Mouse (Mus musculus) CH12.LX (cell line): ENCODE results near the gene Gm2174. TPM values are rescaled to one million over a fixed set of nuclear protein-coding genes. Genes with fewer than 3 reads are reported as not detected.

Experiments
- DNase-seq: peaks from one replicate; pipeline ENCODE4 v3.0.0-alpha.2; 2013; ENCODE audit errors: extremely low read depth
- H3K27ac ChIP-seq: 2 replicates; pipeline ENCODE4 v1.5.1; 2012; ENCODE audit warnings: low read depth, mild to moderate bottlenecking, control low read depth, moderate library complexity; ENCODE audit not compliant: insufficient read depth
- H3K27me3 ChIP-seq: replicated peaks from 2 replicates; pipeline ENCODE3; 2012; ENCODE audit warnings: inconsistent platforms
- H3K36me3 ChIP-seq, 2 experiments: replicated peaks in 1 of 2; 2 replicates each; pipeline versions ENCODE3 to v1.6.1; 2012; ENCODE audit warnings: inconsistent platforms in 1 of 2, low read length in 1 of 2, mild to moderate bottlenecking in 1 of 2, mixed read lengths in 1 of 2, moderate library complexity in 1 of 2; ENCODE audit not compliant: control insufficient read depth in 1 of 2, insufficient read depth in 1 of 2
- H3K4me1 ChIP-seq, 2 experiments: 2 replicates each; pipeline ENCODE4 v1.6.1; 2012; ENCODE audit warnings: inconsistent platforms in 1 of 2, moderate library complexity in 1 of 2; ENCODE audit not compliant: insufficient read depth in 2 of 2, control insufficient read depth in 1 of 2
- H3K4me2 ChIP-seq: 2 replicates; pipeline ENCODE4 v1.6.1; 2012; ENCODE audit warnings: low read depth, mild to moderate bottlenecking, control low read depth; ENCODE audit not compliant: poor library complexity, insufficient read depth, severe bottlenecking
- H3K4me3 ChIP-seq, 3 experiments: fragments of 150-350 bp in 1 of 3; sonication (generic) in 1 of 3; replicated peaks in 1 of 3; 2 replicates each; pipeline versions ENCODE3 to v1.5.1; 2011 to 2012; ENCODE audit warnings: low read depth in 2 of 3, low read length in 2 of 3, mild to moderate bottlenecking in 2 of 3, moderate library complexity in 2 of 3, control low read depth in 1 of 3, improper control_type of control experiment in 1 of 3, inconsistent platforms in 1 of 3, mixed read lengths in 1 of 3; ENCODE audit not compliant: poor library complexity in 1 of 3
- H3K79me2 ChIP-seq: replicated peaks from 2 replicates; pipeline ENCODE4 v1.6.1; 2012; ENCODE audit warnings: mild to moderate bottlenecking, moderate library complexity; ENCODE audit not compliant: control insufficient read depth, poor library complexity, insufficient read depth, severe bottlenecking; ENCODE audit errors: extremely low read depth
- H3K9ac ChIP-seq: 2 replicates; pipeline ENCODE4 v1.6.1; 2012; ENCODE audit warnings: low read depth, mild to moderate bottlenecking, control low read depth, moderate library complexity; ENCODE audit not compliant: insufficient read depth
- H3K9me3 ChIP-seq: replicated peaks from 2 replicates; pipeline ENCODE3; 2012; ENCODE audit warnings: low read length, inconsistent platforms, mixed read lengths
- BHLHE40 ChIP-seq: IDR thresholded peaks from 2 replicates; pipeline ENCODE4 v1.6.1; 2011; ENCODE audit warnings: mild to moderate bottlenecking, low read depth, low read length, improper control_type of control experiment
- CHD2 ChIP-seq: IDR thresholded peaks from 2 replicates; pipeline ENCODE4 v1.6.1; 2011; ENCODE audit warnings: low read length, improper control_type of control experiment
- GABPA ChIP-seq: IDR thresholded peaks from 2 replicates; pipeline ENCODE4 v1.6.1; 2012; ENCODE audit warnings: low read depth, low read length, improper control_type of control experiment, inconsistent platforms; ENCODE audit not compliant: insufficient replicate concordance
- HCFC1 ChIP-seq: IDR thresholded peaks from 2 replicates; pipeline ENCODE4 v1.6.1; 2012; ENCODE audit warnings: low read depth, mild to moderate bottlenecking, inconsistent platforms, low read length, improper control_type of control experiment
- MAFK ChIP-seq: IDR thresholded peaks from 2 replicates; pipeline ENCODE4 v1.6.1; 2011; ENCODE audit warnings: low read length, improper control_type of control experiment; ENCODE audit not compliant: insufficient replicate concordance
- MXI1 ChIP-seq: IDR thresholded peaks from 2 replicates; pipeline ENCODE4 v1.6.1; 2011; ENCODE audit warnings: mild to moderate bottlenecking, low read depth, low read length, improper control_type of control experiment
- RAD21 ChIP-seq: IDR thresholded peaks from 2 replicates; pipeline ENCODE4 v1.6.1; 2011; ENCODE audit warnings: low read depth, mild to moderate bottlenecking, low read length, improper control_type of control experiment, moderate library complexity
- RCOR1 ChIP-seq: conservative IDR thresholded peaks from 2 replicates; pipeline ENCODE4 v1.6.1; 2012; ENCODE audit warnings: low read depth, mild to moderate bottlenecking, inconsistent platforms, low read length, improper control_type of control experiment
- TBP ChIP-seq: conservative IDR thresholded peaks from 2 replicates; pipeline ENCODE4 v1.6.1; 2011; ENCODE audit warnings: low read depth, low read length, improper control_type of control experiment
- TCF12 ChIP-seq: IDR thresholded peaks from 2 replicates; pipeline ENCODE4 v1.6.1; 2014; ENCODE audit warnings: low read depth, mild to moderate bottlenecking, inconsistent platforms, low read length, improper control_type of control experiment
- ZC3H11A ChIP-seq: IDR thresholded peaks from 2 replicates; pipeline ENCODE4 v1.6.1; 2012; ENCODE audit warnings: low read depth, mild to moderate bottlenecking, inconsistent platforms, low read length, improper control_type of control experiment
- ZKSCAN1 ChIP-seq: IDR thresholded peaks from 2 replicates; pipeline ENCODE4 v1.6.1; 2012; ENCODE audit warnings: low read depth, inconsistent platforms, low read length, improper control_type of control experiment, borderline replicate concordance
- ZMIZ1 ChIP-seq: IDR thresholded peaks from 2 replicates; pipeline ENCODE4 v1.6.1; 2012; ENCODE audit warnings: low read depth, mild to moderate bottlenecking, inconsistent platforms, low read length, improper control_type of control experiment
- dilution Hi-C: fragments of 300-500 bp; cut with MboI; formaldehyde crosslinking; loops from 2 replicates; pipeline ENCODE4 v1.14.3; 2020; ENCODE audit warnings: low sequenced_read_pairs; ENCODE audit not compliant: extremely low pct_unique_long_range_greater_than_20kb, extremely low pct_ligation_motif_present
- in situ Hi-C: fragments of 300-500 bp; cut with MboI; formaldehyde crosslinking; loops from 3 replicates; pipeline ENCODE4 v1.14.3; 2019; ENCODE audit warnings: low sequenced_read_pairs, low pct_ligation_motif_present, low pct_unique_long_range_greater_than_20kb, mixed read lengths
- polyA plus RNA-seq: library from polyadenylated mRNA; unstranded; fragments of >175 nt; gene quantifications from 2 replicates; pipeline ENCODE4 v1.2.1, GENCODE M21; 2012; ENCODE audit warnings: low read depth; ENCODE audit not compliant: insufficient read length
- total RNA-seq, 2 experiments: library from RNA; depleted of rRNA; stranded (reverse); fragments of 300-350 nt in 1 of 2; fragments of >200 nt in 1 of 2; gene quantifications; 2 replicates each; pipeline ENCODE4 v1.2.3; 2012 to 2014

The Gm2174 gene
- total and polyA plus RNA-seq, 3 experiments = 1.5 TPM; not detected in 2

DNA sequence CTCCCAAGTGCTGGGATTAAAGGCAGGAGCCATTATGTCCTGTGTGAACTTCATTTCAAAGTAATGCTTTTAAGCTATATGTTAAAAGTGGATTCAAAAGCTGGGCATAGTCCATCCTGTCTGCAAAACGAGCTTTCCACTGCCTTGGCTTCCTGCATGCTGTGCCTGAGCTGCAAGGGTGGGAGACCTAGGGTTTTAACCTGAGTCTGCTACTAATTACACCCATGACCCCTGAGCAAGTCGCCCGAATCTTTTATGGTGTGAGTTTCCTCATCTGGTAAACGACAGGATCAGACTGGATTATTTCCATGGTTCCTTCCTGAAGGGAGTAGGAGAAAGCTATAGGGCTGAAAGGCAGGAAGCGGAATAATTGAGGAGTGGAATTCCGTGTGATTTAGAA, 20.7 kb downstream of the Gm2174 start:
- Histone ChIP-seq H3K9me3 (no peaks in the 10 kb centered on the region), H3K4me2 (no peak overlapping the region), H3K9ac (no peak overlapping the region), H3K36me3 (peaks cover 3 to 22% of the 10 kb centered on the region in 2 experiments), H3K27me3 (no peaks in the 10 kb centered on the region), H3K4me3 (no peak overlapping the region), H3K79me2 (0 out of 2 replicates have a peak, but pooled peaks cover 4% of the 10 kb centered on the region), H3K27ac (no peak overlapping the region), H3K4me1 (no peaks in the 10 kb centered on the region)
- in situ Hi-C loops (no loop called here), dilution Hi-C loops (no loop called here)
- TF ChIP-seq ZC3H11A (no peak), CHD2 (no peak), MXI1 (no peak), ZMIZ1 (no peak), MAFK (no peak), RAD21 (no peak), TCF12 (no peak), TBP (no peak), ZKSCAN1 (no peak), RCOR1 (no peak)
- no peak for DNase-seq

DNA sequence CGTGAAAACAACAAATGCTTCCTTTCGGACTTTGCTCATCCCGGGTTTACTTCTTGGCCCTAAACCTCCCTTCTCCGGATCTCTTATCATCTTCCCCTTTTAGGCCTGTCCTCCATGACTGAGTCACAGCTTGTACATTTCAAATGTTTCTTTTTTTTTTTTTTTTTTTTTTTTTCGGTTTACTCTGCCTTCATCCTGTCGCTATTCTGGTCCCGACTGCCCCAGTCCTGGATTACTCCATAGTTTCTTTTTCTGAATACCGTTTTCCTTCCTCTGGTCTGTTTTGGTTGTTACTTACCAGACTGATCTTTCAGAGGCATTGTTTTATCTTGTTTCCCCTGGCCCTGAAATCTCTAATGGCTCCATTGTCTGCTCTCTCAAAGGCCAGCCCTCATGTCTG, 26.3 kb downstream of the Gm2174 start:
- Histone ChIP-seq H3K27ac (no peak overlapping the region), H3K4me2 (no peak overlapping the region), H3K4me1 (no peaks in the 10 kb centered on the region), H3K79me2 (no peaks in the 10 kb centered on the region), H3K36me3 (peaks cover 3 to 7% of the 10 kb centered on the region in 2 experiments), H3K9me3 (no peaks in the 10 kb centered on the region), H3K27me3 (no peaks in the 10 kb centered on the region), H3K9ac (no peak overlapping the region), H3K4me3 (no peak overlapping the region)
- TF ChIP-seq HCFC1 = no peak
- TF ChIP-seq BHLHE40 = no peak
- TF ChIP-seq MAFK = no peak
- no peak for TF ChIP-seq RAD21
- no peak for DNase-seq
- dilution Hi-C loops = no loop called here
- in situ Hi-C loops = no loop called here

DNA sequence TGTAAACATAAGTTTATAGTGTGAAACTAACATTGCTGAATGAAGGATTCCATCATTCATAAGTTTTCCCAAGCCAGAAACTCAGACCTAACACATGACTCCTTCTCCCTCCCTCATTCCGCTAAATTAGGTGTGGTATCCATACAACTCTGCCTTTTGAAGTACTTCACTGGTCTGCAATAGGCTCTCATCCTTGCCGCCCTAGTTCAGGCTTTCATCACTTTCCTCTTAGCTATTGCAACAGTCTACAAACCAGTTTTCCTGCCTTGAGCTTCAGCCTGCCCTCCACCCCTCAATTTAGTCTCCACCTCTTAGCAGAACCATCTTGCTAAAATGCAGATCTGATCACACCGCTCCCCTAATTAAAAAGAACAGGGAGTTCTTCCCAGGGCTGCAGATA, 29.8 kb downstream of the Gm2174 start:
- H3K27ac ChIP-seq = no peak overlapping the region
- no peaks in the 10 kb centered on the region for H3K79me2 ChIP-seq
- no peak for TF ChIP-seq GABPA
- TF ChIP-seq, all 38 proteins: peak for 0
- H3K9me3 ChIP-seq = no peaks in the 10 kb centered on the region
- no peak overlapping the region for H3K9ac ChIP-seq
- peaks cover 3 to 5% of the 10 kb centered on the region in 2 experiments for H3K36me3 ChIP-seq
- H3K4me2 ChIP-seq = no peak overlapping the region
- H3K4me3 ChIP-seq = no peak overlapping the region
- peaks cover 0 to 16% of the 10 kb centered on the region in 2 experiments; a peak in 1 of 4 replicates for H3K4me1 ChIP-seq
- dilution Hi-C loops = no loop called here
- in situ Hi-C loops = no loop called here
- no peaks in the 10 kb centered on the region for H3K27me3 ChIP-seq
- no peak for DNase-seq
